Mouse (Mus musculus) liver, embryonic 11.5 days (tissue): ENCODE measurements around the gene Tex38. TPM values are rescaled to one million over a fixed set of nuclear protein-coding genes. Genes with fewer than 3 reads are reported as not detected.
A peak's percentile ranks its signal among the peaks of the same experiment; 100 is the strongest.

Experiments used
- ATAC-seq: fragments of 200-750 bp; cut with Nextera tagmentation; replicated peaks from 2 replicates; pipeline ENCODE4 v1.8.0; 2017; ENCODE audit warnings: moderate number of reproducible peaks, mild to moderate bottlenecking, moderate TSS enrichment, moderate library complexity; ENCODE audit not compliant: low FRiP score
- DNase-seq: peaks from one replicate; pipeline ENCODE4 v3.0.0-alpha.2; 2017; ENCODE audit warnings: low spot score
- H3K27ac ChIP-seq: fragments of 300-500 bp; sonication (generic); 2 replicates; pipeline ENCODE4 v1.5.1; 2014; ENCODE audit warnings: mild to moderate bottlenecking, low read depth, low read length, control low read depth
- H3K27me3 ChIP-seq: fragments of 300-500 bp; sonication (generic); replicated peaks from 2 replicates; pipeline ENCODE4 v1.6.1; 2014; ENCODE audit warnings: low read length, mixed read lengths; ENCODE audit not compliant: control insufficient read depth, insufficient read depth
- H3K36me3 ChIP-seq: fragments of 300-500 bp; sonication (generic); 2 replicates; pipeline ENCODE4 v1.6.1; 2014; ENCODE audit warnings: mild to moderate bottlenecking, low read length, moderate library complexity, mixed read lengths; ENCODE audit not compliant: control insufficient read depth, insufficient read depth
- H3K4me1 ChIP-seq: fragments of 300-500 bp; sonication (generic); replicated peaks from 2 replicates; pipeline ENCODE4 v1.6.1; 2014; ENCODE audit warnings: low read length, mixed read lengths; ENCODE audit not compliant: control insufficient read depth, insufficient read depth
- H3K4me2 ChIP-seq: fragments of 300-500 bp; sonication (generic); 2 replicates; pipeline ENCODE4 v1.6.1; 2014; ENCODE audit warnings: mild to moderate bottlenecking, control low read depth, moderate library complexity
- H3K4me3 ChIP-seq: fragments of 300-500 bp; sonication (generic); 2 replicates; pipeline ENCODE4 v1.5.1; 2014; ENCODE audit warnings: low read depth, low read length, control low read depth
- H3K9ac ChIP-seq: fragments of 300-500 bp; sonication (generic); 2 replicates; pipeline ENCODE4 v1.6.1; 2014; ENCODE audit warnings: low read depth, low read length, control low read depth
- H3K9me3 ChIP-seq: fragments of 300-500 bp; sonication (generic); 2 replicates; pipeline ENCODE4 v1.6.1; 2016; ENCODE audit warnings: low read length, inconsistent platforms, mixed read lengths; ENCODE audit not compliant: control insufficient read depth
- WGBS: fragments of 180-500 bp; shearing (Covaris S2); extraction: QIAGEN DNeasy Blood & Tissue Kit; methylation state at CpG from one replicate; pipeline ENCODE4 v1.1.7; 2014; 5-methylcytosine and 5-hydroxymethylcytosine counted together
- polyA plus RNA-seq: library from polyadenylated mRNA; unstranded; fragments of >200 nt; fragmentation: Nextera tagmentation; extraction: Ambion mirVana; gene quantifications from 2 replicates; pipeline ENCODE4 v1.2.1, GENCODE M21; 2014

Tex38 gene
- polyA plus RNA-seq, 1 experiment from 2014 or later: 0.22 TPM

GRCm38 (mm10) chr4:115784769-115785510 is 4.1 kb upstream of the Tex38 start, which contains the start of gene Atpaf1:
TSS of gene Atpaf1 (plus strand) at chr4:115784812.
- H3K9ac ChIP-seq: peak within 1 kb of the TSS; percentile 90
- H3K4me1 ChIP-seq: peaks cover 13% of the 10 kb centered on the region
- no peaks in the 10 kb centered on the region for H3K27me3 ChIP-seq
- ATAC-seq: peak; percentile 84
- H3K4me2 ChIP-seq: peak within 1 kb of the TSS; percentile 87
- peaks cover 4% of the 10 kb centered on the region; the same call in 1 of the 2 replicates for H3K36me3 ChIP-seq
- peak within 1 kb of the TSS; percentile 16 for H3K27ac ChIP-seq
- no peaks in the 10 kb centered on the region for H3K9me3 ChIP-seq
- WGBS: under 1% methylated on average over 69 of the region's 69 CpGs
- H3K4me3 ChIP-seq: peak within 1 kb of the TSS; percentile 68
- peak; percentile 80 for DNase-seq

GRCm38 (mm10) chr4:115782026-115782805 is 1.4 kb upstream of the Tex38 start:
- H3K4me1 ChIP-seq: peaks cover 13% of the 10 kb centered on the region
- no peak overlapping the region for H3K4me3 ChIP-seq
- H3K9ac ChIP-seq: no peak overlapping the region
- no peaks in the 10 kb centered on the region for H3K36me3 ChIP-seq
- ATAC-seq (no peak), DNase-seq (no peak)
- no peak overlapping the region for H3K4me2 ChIP-seq
- no peaks in the 10 kb centered on the region for H3K9me3 ChIP-seq
- WGBS: 80% methylated on average over 5 of the region's 5 CpGs
- H3K27ac ChIP-seq: no peak overlapping the region
- no peaks in the 10 kb centered on the region for H3K27me3 ChIP-seq

GRCm38 (mm10) chr4:115780269-115780668 is 549 bp downstream of the Tex38 start:
- Histone ChIP-seq H3K9ac (no peak overlapping the region), H3K9me3 (no peaks in the 10 kb centered on the region), H3K4me2 (no peak overlapping the region), H3K27me3 (no peaks in the 10 kb centered on the region), H3K27ac (no peak overlapping the region), H3K4me3 (no peak overlapping the region), H3K4me1 (0 out of 2 replicates have a peak, but pooled peaks cover 6% of the 10 kb centered on the region), H3K36me3 (no peaks in the 10 kb centered on the region)
- WGBS: 64% methylated on average over 6 of the region's 6 CpGs
- no peak for DNase-seq
- no peak for ATAC-seq

GRCm38 (mm10) chr4:115777627-115778026 is 3.2 kb downstream of the Tex38 start:
- Histone ChIP-seq H3K9ac (no peak overlapping the region), H3K27me3 (no peaks in the 10 kb centered on the region), H3K4me3 (no peak overlapping the region), H3K4me1 (no peaks in the 10 kb centered on the region), H3K4me2 (no peak overlapping the region), H3K27ac (no peak overlapping the region), H3K36me3 (peaks cover 7% of the 10 kb centered on the region; the same call in 1 of the 2 replicates), H3K9me3 (no peaks in the 10 kb centered on the region)
- DNase-seq: no peak
- ATAC-seq: no peak
- 79% methylated on average over 2 of the region's 2 CpGs for WGBS

GRCm38 (mm10) chr4:115775056-115775455 is 5.8 kb downstream of the Tex38 start:
- no peaks in the 10 kb centered on the region for H3K4me1 ChIP-seq
- H3K4me2 ChIP-seq: no peak overlapping the region
- no peak overlapping the region for H3K9ac ChIP-seq
- H3K9me3 ChIP-seq: no peaks in the 10 kb centered on the region
- no peak overlapping the region for H3K27ac ChIP-seq
- H3K27me3 ChIP-seq: no peaks in the 10 kb centered on the region
- no peak overlapping the region for H3K4me3 ChIP-seq
- no peak for ATAC-seq
- H3K36me3 ChIP-seq: peaks cover 9% of the 10 kb centered on the region
- DNase-seq: no peak
- 80% methylated on average over 6 of the region's 6 CpGs for WGBS

DNA sequence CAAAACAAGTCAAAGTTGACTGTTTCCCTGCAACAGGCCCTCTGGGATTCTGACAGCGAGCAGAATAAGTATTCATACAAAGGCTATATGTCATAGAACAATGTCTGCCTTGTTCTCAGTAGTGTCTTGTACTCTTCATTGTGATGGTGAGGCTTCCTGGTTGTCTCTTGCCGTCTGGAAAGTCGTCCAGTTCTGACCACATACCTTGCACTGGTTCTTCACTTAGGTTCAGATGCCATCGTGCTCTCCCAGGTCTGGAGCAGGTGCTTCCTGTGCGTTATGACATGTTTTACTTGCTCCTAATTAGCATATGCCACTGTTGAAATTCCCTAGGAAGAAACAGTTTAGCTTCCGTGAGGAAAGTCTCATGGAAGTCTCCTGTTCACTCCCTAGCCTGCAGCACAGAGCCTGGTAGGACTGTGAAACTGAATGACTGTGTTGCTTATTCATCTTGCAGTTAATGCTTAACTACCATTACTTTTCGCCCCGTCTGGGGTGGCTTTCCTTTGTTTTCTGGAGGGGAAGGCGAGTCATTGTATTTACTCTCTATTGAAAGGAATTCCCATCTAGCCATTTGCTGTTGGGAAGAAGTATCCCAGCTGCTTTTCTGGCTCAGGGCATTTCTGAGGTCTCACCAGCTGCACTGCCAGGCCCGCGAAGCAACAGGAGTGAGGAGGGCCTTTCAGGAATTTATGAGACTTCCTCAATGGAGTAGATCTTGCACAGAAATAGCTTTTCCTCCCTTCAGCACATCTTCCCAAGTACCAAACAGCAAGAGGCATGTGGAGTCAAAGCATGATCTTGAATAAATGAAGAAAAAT is 13.0 kb downstream of the Tex38 start:
- Histone ChIP-seq H3K4me1 (no peaks in the 10 kb centered on the region), H3K9me3 (no peaks in the 10 kb centered on the region), H3K9ac (no peak overlapping the region), H3K27me3 (no peaks in the 10 kb centered on the region), H3K36me3 (peaks cover 8% of the 10 kb centered on the region), H3K4me3 (no peak overlapping the region), H3K27ac (no peak overlapping the region), H3K4me2 (no peak overlapping the region)
- DNase-seq: no peak
- WGBS: 83% methylated on average over 11 of the region's 11 CpGs
- ATAC-seq: no peak

DNA sequence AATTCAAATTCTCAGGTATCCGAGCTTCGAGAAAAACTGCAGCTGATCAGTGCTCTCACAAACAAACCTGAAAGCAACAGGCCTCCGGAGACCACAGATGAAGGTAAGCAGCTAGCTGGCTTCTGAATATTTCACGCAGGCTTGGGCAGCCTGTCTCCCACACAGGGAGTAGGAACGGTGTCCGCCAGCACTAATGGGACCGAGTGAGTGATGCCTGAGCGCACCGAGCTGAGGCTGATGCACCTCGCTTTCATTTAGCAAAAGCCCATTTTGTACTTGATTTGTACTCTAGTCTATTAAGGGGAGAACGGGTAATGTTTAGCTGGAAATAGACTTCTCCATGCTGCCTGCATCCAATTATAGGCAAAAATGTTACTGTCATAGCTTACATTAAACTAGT is 16.2 kb downstream of the Tex38 start:
- Histone ChIP-seq H3K9me3 (no peaks in the 10 kb centered on the region), H3K9ac (no peak overlapping the region), H3K27ac (no peak overlapping the region), H3K36me3 (peaks cover 12% of the 10 kb centered on the region; the same call in 1 of the 2 replicates), H3K4me1 (no peaks in the 10 kb centered on the region), H3K4me3 (no peak overlapping the region), H3K27me3 (no peaks in the 10 kb centered on the region), H3K4me2 (no peak overlapping the region)
- WGBS: 93% methylated on average over 11 of the region's 11 CpGs
- ATAC-seq: no peak
- no peak for DNase-seq

DNA sequence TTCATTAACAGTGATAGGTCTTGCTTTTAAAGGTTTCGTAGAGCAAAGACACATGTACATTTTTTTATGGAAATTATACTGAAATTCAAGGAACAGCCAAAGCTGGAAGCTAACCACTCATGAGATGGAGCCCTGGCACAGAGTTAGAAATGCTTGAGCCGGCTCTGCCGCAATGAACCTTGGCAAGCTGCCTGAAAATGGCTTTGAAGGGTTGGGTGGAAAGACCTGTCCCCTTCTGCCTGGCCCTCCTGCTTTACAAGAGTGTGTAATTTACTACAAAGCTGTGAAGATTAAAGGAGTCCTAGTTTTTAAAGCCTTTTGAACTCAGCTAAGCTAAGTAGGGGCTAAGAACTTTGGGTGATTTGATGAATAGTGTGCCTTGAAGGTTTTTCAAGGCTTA is 19.6 kb downstream of the Tex38 start:
- no peaks in the 10 kb centered on the region for H3K27me3 ChIP-seq
- no peaks in the 10 kb centered on the region for H3K9me3 ChIP-seq
- no peak overlapping the region for H3K27ac ChIP-seq
- H3K9ac ChIP-seq: no peak overlapping the region
- no peak overlapping the region for H3K4me3 ChIP-seq
- H3K36me3 ChIP-seq: peaks cover 15% of the 10 kb centered on the region; the same call in 1 of the 2 replicates
- no peak overlapping the region for H3K4me2 ChIP-seq
- DNase-seq (no peak), ATAC-seq (no peak)
- no peaks in the 10 kb centered on the region for H3K4me1 ChIP-seq
- WGBS: 92% methylated on average over 3 of the region's 3 CpGs
